Mouse (Mus musculus) left cerebral cortex, adult 2 months (tissue): ENCODE results near the gene Pde4c. TPM values are rescaled to one million over a fixed set of nuclear protein-coding genes. Genes with fewer than 3 reads are reported as not detected.

Source experiments
- DNase-seq, 2 experiments: peaks; one replicate each; pipeline ENCODE4 v3.0.0; 2021 to 2022; ENCODE audit warnings: low spot score in 2 of 2, mixed read lengths in 1 of 2; ENCODE audit errors: extremely low spot score in 1 of 2
- H3K27ac ChIP-seq: fragments of 200-600 bp; 2 replicates; pipeline ENCODE4 v1.8.1; 2022
- H3K4me3 ChIP-seq: fragments of 200-600 bp; 2 replicates; pipeline ENCODE4 v1.8.1; 2022
- CTCF ChIP-seq: fragments of 200-600 bp; IDR thresholded peaks from 2 replicates; pipeline ENCODE4 v1.8.1; 2022; ENCODE audit warnings: antibody characterized with exemption, mild to moderate bottlenecking, moderate library complexity
- intact Hi-C: fragments of 180-260 bp; cut with DNase I; formaldehyde crosslinking; loops from one replicate; pipeline ENCODE4 v1.15.1; 2025
- total RNA-seq, 2 experiments: library from RNA; stranded (reverse); gene quantifications; 2 replicates each; pipeline ENCODE4 v1.2.3; 2021

The Pde4c gene
- total RNA-seq, 2 experiments from 2014 or later, result 1.9 to 3.0 TPM

DNA sequence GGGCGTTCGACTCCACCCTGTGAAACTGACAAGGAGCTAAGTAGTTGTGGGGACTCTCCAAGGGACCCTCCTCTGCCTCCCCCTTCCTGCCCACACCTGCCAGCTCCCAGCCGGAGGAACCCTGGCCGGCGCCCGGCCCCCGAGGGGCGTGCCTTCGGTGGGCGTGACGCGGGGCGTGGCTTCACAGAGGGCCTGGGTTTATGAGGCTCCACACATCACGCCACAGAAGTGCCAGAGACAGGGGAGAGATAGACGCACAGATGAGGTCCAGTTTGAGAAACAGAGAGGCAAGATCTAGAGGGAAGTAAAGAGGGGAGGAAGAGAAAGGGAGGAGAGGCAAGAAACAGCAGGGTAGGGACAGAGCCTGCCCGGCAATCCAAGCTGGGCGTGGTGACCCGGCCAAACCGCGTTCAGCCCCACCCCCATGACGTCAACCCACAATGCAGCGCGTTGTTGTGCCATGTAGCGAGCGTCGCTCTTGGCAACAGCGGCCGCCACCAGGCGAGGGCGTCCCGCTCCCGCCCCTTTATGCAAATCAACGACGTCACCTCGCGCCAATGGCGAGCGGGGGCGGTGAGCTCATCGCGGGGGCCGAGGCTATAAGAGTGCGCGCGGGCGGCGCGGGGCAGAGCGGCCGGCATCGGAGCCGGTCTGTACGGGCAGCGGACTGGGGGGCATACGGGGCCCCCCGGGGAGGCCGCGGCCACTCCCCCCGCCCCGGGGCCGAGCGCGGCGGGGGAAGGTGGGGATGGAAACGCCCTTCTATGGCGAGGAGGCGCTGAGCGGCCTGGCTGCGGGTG, 25.0 kb upstream of the Pde4c start, which contains the start of gene Jund:
Jund (plus strand) TSS at position 640 of the 800 bp plus-strand sequence.
- DNase-seq, result peak; percentile 99
- no peak; the same call in 1 of the 2 replicates for TF ChIP-seq CTCF
- Histone ChIP-seq H3K27ac (peak within 1 kb of the TSS; percentile 100), H3K4me3 (peak within 1 kb of the TSS; percentile 91)
- intact Hi-C loops, result loop anchor here (1.0 to 2.0 kb wide), 3 partner anchors 14 to 88 kb away; partner anchors contain the start of gene Rab3a

- Histone ChIP-seq H3K27ac (peak overlapping the region; percentile 100), H3K4me3 (peak overlapping the region; percentile 91)
- DNase-seq, result no peak
- intact Hi-C loops, result loop anchor here (2.0 kb wide), 2 partner anchors 14 to 56 kb away; partner anchors contain the start of gene Rab3a
- no peak; the same call in 1 of the 2 replicates for TF ChIP-seq CTCF
These were observed 24.2 kb upstream of the Pde4c start for GRCm38 (mm10) chr8:70699116-70699833.

- H3K27ac ChIP-seq, result peak overlapping the region; percentile 100
- intact Hi-C loops, result loop anchor here (1.0 to 2.0 kb wide), 3 partner anchors 15 to 55 kb away; partner anchors contain the start of genes Lsm4 and Rab3a
- TF ChIP-seq CTCF, result no peak
- peak; percentile 82 to 83 for DNase-seq
- H3K4me3 ChIP-seq, result peak overlapping the region; percentile 91
These were observed 23.5 kb upstream of the Pde4c start for GRCm38 (mm10) chr8:70699834-70700554.

GRCm38 (mm10) chr8:70700555-70700922, 23.0 kb upstream of the Pde4c start:
- peak; percentile 79 to 89 for DNase-seq
- intact Hi-C loops, result loop anchor here (1.0 kb wide), 1 partner anchor 27 kb away; the partner anchor contains the start of gene Lsm4

DNA sequence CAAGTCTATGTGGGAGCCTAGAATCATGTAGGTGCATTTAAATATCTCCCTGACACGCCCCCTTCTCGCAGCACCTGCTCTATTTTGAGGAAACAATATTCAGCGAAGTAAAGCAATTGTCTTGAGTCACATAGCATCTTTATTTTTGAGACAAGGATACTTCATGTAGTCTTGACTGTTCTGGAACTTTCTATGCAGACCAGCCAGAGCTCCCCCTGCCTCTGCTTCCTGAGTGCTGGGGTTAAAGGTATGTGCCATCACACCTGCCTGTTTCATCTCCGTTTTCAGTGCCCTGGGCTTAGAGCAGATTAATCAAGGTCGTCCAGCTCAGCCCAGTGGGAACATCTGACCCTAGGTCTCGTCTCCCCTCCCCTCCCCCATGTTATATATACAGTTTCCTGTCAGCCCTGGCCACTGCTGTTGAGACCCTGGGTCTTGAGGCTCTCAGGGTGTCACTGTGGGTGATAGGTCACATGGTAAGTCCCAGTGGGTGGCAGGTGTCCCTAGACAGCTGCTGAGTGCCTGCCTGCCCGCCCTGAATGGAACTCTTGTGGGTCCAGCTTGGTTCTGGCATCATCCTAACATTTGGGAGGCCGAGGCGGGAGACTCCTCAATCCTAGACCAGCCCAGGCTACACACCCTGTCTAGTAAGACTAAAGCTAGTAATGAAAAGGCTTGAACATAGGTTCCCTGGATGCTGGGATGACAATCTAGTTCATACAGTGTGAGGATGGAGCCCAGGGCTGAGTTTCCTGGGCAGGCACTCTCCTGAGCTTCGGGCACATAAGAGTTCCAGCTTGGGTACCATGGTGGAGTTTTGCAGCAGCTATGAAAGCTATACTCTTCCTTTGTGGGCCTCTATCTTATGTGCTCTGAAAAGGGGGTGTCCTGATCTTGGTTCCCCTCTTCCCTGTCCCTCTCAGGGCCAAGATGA, 22.2 kb upstream of the Pde4c start:
- Histone ChIP-seq H3K4me3 (peak overlapping the region; percentile 91), H3K27ac (peak overlapping the region; percentile 100)
- intact Hi-C loops, result no loop called here
- DNase-seq, result no peak
- TF ChIP-seq CTCF, result no peak

More at GRCm38 (mm10) chr8:70700555-70700922, 23.0 kb upstream of the Pde4c start:
- H3K27ac ChIP-seq, result peak overlapping the region; percentile 100
- peak overlapping the region; percentile 91 for H3K4me3 ChIP-seq
- TF ChIP-seq CTCF, result peak; percentile 67

- DNase-seq, result no peak
- TF ChIP-seq CTCF, result no peak
- intact Hi-C loops, result no loop called here
- Histone ChIP-seq H3K4me3 (no peak overlapping the region), H3K27ac (peak overlapping the region; percentile 4; the same call in 1 of the 2 replicates)
These were observed 21.3 kb upstream of the Pde4c start for GRCm38 (mm10) chr8:70701982-70702841.

- Histone ChIP-seq H3K27ac (peak overlapping the region; percentile 4; the same call in 1 of the 2 replicates), H3K4me3 (no peak overlapping the region)
- TF ChIP-seq CTCF, result no peak
- intact Hi-C loops, result no loop called here
- no peak for DNase-seq
These were observed 20.7 kb upstream of the Pde4c start for GRCm38 (mm10) chr8:70702842-70703182.

DNA sequence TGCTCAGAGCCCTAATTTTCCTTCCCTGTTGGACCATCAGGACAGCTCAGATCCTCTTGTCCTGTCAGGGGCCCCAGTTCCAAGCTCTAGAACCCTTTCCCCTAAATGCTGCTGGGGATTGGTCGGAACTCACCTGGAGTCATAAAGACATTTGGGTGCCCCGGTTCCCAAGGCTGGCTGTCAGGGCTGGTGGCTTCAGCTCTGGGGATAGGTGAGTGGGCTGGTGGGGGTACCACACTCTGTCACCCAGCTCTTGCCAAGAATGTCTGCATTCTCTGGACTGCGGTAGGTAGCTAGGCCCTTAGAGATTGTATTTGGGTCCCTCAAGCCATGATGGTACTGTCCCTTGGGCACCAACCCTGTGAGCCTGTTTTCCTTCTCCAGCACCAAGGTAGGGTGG, 20.2 kb upstream of the Pde4c start, which contains the start of gene Iqcn:
Iqcn (plus strand) TSS at position 171 of the 400 bp plus-strand sequence.
- intact Hi-C loops, result no loop called here
- no peak for TF ChIP-seq CTCF
- no peak within 1 kb of the TSS for H3K4me3 ChIP-seq
- no peak for DNase-seq
- peak within 1 kb of the TSS; percentile 4; the same call in 1 of the 2 replicates for H3K27ac ChIP-seq

DNA sequence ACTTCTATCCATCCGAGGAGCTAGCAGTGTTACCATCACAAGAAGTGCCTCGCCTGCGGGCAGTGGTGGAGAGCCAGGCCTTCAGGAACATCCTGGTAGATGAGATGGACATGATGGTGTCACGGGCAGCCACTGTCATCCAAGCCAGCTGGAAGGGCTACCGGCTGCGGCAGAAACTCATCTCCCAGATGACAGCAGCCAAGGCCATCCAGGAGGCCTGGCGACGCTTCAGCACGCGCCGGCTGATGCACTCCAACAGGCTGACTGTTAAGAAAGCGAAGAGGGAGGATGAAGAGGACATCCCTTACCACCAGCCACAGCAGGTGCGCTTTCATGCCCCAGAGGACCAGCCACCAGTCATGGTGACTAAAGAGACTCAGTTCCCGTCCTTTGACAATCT, 15.2 kb upstream of the Pde4c start:
- no peak overlapping the region for H3K4me3 ChIP-seq
- intact Hi-C loops, result no loop called here
- no peak overlapping the region for H3K27ac ChIP-seq
- no peak for DNase-seq
- TF ChIP-seq CTCF, result no peak

GRCm38 (mm10) chr8:70709794-70710193, 13.7 kb upstream of the Pde4c start:
- no peak for DNase-seq
- Histone ChIP-seq H3K27ac (no peak overlapping the region), H3K4me3 (no peak overlapping the region)
- TF ChIP-seq CTCF, result no peak
- intact Hi-C loops, result no loop called here
